Mouse (Mus musculus) stomach, embryonic 16.5 days (tissue): ENCODE data around the gene Pmpca. TPM values are rescaled to one million over a fixed set of nuclear protein-coding genes. Genes with fewer than 3 reads are reported as not detected.

ENCODE experiments used
- ATAC-seq: fragments of 200-750 bp; cut with Nextera tagmentation; 2 replicates; pipeline ENCODE4 v1.8.0; 2017; ENCODE audit warnings: moderate number of reproducible peaks, moderate TSS enrichment; ENCODE audit not compliant: insufficient read depth, low FRiP score
- H3K27ac ChIP-seq: fragments of 300-500 bp; sonication (generic); 2 replicates; pipeline ENCODE4 v1.5.1; 2014; ENCODE audit warnings: low read length
- H3K27me3 ChIP-seq: fragments of 300-500 bp; sonication (generic); 2 replicates; pipeline ENCODE4 v1.6.1; 2014; ENCODE audit warnings: low read length, control low read depth, mixed read lengths; ENCODE audit not compliant: control insufficient read depth, insufficient read depth
- H3K36me3 ChIP-seq: fragments of 300-500 bp; sonication (generic); 2 replicates; pipeline ENCODE4 v1.6.1; 2014; ENCODE audit warnings: low read length; ENCODE audit not compliant: control insufficient read depth, insufficient read depth
- H3K4me1 ChIP-seq: fragments of 300-500 bp; sonication (generic); 2 replicates; pipeline ENCODE4 v1.6.1; 2014; ENCODE audit warnings: low read length, control low read depth, mixed read lengths; ENCODE audit not compliant: control insufficient read depth, insufficient read depth
- H3K4me2 ChIP-seq: fragments of 300-500 bp; sonication (generic); 2 replicates; pipeline ENCODE4 v1.6.1; 2014; ENCODE audit warnings: low read depth, low read length, mixed read lengths
- H3K4me3 ChIP-seq: fragments of 300-500 bp; sonication (generic); replicated peaks from 2 replicates; pipeline ENCODE4 v1.5.1; 2014; ENCODE audit warnings: mild to moderate bottlenecking, low read length
- H3K9ac ChIP-seq: fragments of 300-500 bp; sonication (generic); 2 replicates; pipeline ENCODE4 v1.6.1; 2014; ENCODE audit warnings: low read length
- H3K9me3 ChIP-seq: fragments of 300-500 bp; sonication (generic); replicated peaks from 2 replicates; pipeline ENCODE4 v1.6.1; 2016; ENCODE audit warnings: low read length, control low read depth; ENCODE audit not compliant: control insufficient read depth
- whole genome bisulfite sequencing: fragments of 180-500 bp; shearing (Covaris S2); extraction: QIAGEN DNeasy Blood & Tissue Kit; methylation state at CpG from one replicate; pipeline ENCODE4 v1.1.7; 2014; 5-methylcytosine and 5-hydroxymethylcytosine counted together
- polyA plus RNA-seq: library from polyadenylated mRNA; unstranded; fragments of >200 nt; fragmentation: Nextera tagmentation; extraction: Ambion mirVana; gene quantifications from 2 replicates; pipeline ENCODE4 v1.2.1, GENCODE M21; 2015

Gene Pmpca
- polyA plus RNA-seq, 1 experiment from 2014 or later = 97.0 TPM

DNA sequence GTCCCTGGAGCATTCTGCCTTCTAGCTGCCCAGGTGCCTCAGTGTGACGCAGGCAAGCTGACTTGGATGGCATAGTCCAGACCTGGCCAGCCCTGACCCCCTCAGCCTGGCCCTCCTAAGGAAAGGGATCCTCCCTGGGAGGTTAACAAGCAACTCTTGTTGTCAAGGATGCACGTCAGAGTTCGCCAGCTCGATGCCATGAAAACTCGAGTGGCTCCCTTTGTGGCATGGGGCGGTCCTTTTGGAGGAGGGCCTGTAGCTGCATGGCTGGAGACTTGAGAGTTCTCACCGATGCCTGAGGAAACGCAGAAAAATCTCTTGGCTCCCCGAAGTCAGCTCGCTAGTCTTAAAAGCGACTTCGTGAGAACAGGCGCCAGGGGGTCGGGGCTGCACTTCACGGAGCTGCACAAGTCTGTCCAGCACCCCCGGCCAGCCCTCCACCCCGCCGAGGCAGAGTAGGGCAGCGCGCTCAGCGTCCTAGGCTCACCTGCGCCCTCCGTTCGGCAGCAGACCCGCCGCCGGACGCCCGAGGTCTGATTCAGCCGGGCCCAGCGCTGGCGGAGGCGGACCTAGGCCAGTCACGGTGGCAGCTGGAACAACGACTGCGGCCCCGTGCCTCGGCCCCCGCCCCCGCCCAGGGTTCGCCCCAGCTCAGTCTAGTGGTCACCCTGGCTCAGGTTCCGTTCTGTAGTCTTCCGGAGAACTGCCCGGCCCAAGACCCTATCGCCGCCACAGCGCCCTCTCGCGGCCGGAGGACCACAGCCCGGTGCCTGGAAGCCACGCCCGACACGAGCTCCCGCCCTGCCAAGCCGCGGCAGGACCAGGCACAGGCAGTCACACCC lies 19.6 kb downstream of the Pmpca start, which contains the start of gene Inpp5e:
TSS of gene Inpp5e (minus strand) at position 689 of the 842 bp plus-strand sequence.
- under 1% methylated on average over 57 of the region's 57 CpGs for WGBS

DNA sequence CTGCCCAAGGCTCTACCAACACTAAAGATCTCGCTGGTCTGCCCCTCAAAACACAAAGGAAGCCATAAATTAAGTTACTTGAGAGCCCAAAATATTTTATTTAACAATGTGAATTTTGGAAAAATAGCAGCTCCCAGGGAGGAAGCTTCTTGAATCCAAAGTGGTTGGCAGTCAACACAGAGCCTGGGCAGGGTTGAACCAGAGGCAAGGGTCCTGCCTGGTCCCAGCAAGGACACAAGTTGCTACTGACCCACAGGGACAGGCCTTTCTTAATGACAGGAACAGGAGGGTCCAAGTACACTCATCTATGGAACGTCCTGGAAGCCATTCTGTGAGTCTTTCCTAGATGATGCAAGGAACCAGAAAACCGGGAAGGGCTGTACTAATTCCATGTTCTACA lies 20.2 kb downstream of the Pmpca start:
- H3K4me1 ChIP-seq = peaks cover 21% of the 10 kb centered on the region
- H3K4me3 ChIP-seq = peak overlapping the region; percentile 92
- no peak overlapping the region for H3K9ac ChIP-seq
- H3K27me3 ChIP-seq = no peaks in the 10 kb centered on the region
- no peaks in the 10 kb centered on the region for H3K9me3 ChIP-seq
- ATAC-seq = no peak
- WGBS = 54% methylated on average over 3 of the region's 3 CpGs
- peak overlapping the region; percentile 29; the same call in 1 of the 2 replicates for H3K4me2 ChIP-seq
- H3K27ac ChIP-seq = no peak overlapping the region
- H3K36me3 ChIP-seq = no peaks in the 10 kb centered on the region

More for the DNA sequence above, 19.6 kb downstream of the Pmpca start, which contains the start of gene Inpp5e:
- Histone ChIP-seq H3K4me1 (peaks cover 21% of the 10 kb centered on the region), H3K27me3 (no peaks in the 10 kb centered on the region), H3K36me3 (no peaks in the 10 kb centered on the region), H3K9ac (peak within 1 kb of the TSS; percentile 94), H3K27ac (peak within 1 kb of the TSS; percentile 64), H3K4me3 (peak within 1 kb of the TSS; percentile 92), H3K9me3 (no peaks in the 10 kb centered on the region), H3K4me2 (peak within 1 kb of the TSS; percentile 94)
- peak; percentile 97 for ATAC-seq

DNA sequence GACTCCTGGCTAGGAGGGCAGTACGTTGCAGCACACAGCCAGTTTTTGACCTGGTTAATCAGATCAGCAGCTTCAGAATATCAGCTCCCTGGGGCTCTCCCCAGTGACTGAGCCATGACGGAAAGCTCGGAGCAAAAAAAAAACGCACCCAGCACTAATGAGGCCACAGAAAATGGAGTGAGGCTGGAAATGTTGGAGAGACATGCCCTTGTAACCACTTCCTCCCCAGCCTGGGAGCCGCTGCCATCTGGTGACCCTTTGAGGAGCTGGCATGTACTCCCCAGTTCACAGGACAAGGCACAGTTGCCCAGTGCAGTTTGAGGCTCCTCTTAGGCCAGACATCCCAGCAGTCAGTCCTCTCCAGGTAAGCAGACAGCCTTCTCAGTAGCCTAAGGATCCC lies 21.0 kb downstream of the Pmpca start:
- no peak overlapping the region for H3K9ac ChIP-seq
- ATAC-seq = no peak
- H3K4me1 ChIP-seq = peaks cover 21% of the 10 kb centered on the region
- peaks cover under 1% of the 10 kb centered on the region; the same call in 1 of the 2 replicates for H3K36me3 ChIP-seq
- 69% methylated on average over 5 of the region's 5 CpGs for WGBS
- H3K9me3 ChIP-seq = no peaks in the 10 kb centered on the region
- no peak overlapping the region for H3K4me3 ChIP-seq
- no peak overlapping the region for H3K27ac ChIP-seq
- H3K4me2 ChIP-seq = no peak overlapping the region
- H3K27me3 ChIP-seq = no peaks in the 10 kb centered on the region

DNA sequence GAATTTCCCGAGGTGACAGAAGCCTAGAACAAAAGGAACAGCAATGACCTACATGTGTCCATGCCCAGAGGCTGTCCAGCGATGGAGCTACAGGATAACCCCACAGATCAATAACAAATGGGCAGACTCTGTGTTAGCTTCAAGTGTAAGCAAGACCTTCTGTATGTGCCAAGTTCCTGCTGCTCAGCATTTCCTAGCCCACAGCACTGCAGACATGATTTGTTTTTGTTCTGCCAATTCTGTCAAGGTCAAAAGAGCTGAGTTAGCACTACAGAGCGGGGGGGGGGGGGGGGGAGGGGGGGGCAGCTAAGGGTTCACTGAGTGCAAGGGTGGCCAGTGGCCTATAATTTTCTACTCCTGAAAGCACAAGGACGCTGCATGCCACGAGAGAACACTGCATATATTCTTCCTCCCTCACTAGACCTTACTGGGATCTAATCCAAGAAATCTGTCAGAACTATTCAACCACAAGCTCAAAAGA lies 21.8 kb downstream of the Pmpca start:
- H3K4me2 ChIP-seq = no peak overlapping the region
- ATAC-seq = no peak
- H3K4me3 ChIP-seq = no peak overlapping the region
- no peaks in the 10 kb centered on the region for H3K9me3 ChIP-seq
- no peak overlapping the region for H3K27ac ChIP-seq
- H3K4me1 ChIP-seq = peaks cover 21% of the 10 kb centered on the region
- no peaks in the 10 kb centered on the region for H3K27me3 ChIP-seq
- H3K9ac ChIP-seq = no peak overlapping the region
- WGBS = 65% methylated on average over 4 of the region's 5 CpGs
- peaks cover 5% of the 10 kb centered on the region; the same call in 1 of the 2 replicates for H3K36me3 ChIP-seq

DNA sequence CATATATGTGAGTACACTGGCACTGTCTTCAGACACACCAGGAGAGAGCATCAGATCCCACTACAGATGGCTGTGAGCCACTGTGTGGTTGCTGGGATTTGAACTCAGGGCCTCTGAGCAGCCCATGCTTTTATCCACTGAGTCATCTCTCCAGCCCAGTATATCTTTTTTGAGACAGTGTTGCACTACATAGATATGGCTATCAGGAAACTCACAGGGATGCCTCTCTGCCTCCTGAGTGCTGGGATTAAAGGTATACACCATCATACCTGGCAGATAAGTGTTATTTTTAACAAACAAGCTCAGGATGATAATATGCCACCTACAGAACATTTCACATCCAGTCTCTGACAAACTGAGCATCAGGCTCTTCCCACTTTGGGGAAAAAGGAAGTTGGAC lies 27.9 kb downstream of the Pmpca start:
- H3K27ac ChIP-seq = no peak overlapping the region
- no peak for ATAC-seq
- no peak overlapping the region for H3K4me2 ChIP-seq
- H3K27me3 ChIP-seq = no peaks in the 10 kb centered on the region
- H3K9me3 ChIP-seq = no peaks in the 10 kb centered on the region
- no peaks in the 10 kb centered on the region for H3K4me1 ChIP-seq
- H3K36me3 ChIP-seq = peaks cover 23% of the 10 kb centered on the region
- no peak overlapping the region for H3K4me3 ChIP-seq
- H3K9ac ChIP-seq = no peak overlapping the region

DNA sequence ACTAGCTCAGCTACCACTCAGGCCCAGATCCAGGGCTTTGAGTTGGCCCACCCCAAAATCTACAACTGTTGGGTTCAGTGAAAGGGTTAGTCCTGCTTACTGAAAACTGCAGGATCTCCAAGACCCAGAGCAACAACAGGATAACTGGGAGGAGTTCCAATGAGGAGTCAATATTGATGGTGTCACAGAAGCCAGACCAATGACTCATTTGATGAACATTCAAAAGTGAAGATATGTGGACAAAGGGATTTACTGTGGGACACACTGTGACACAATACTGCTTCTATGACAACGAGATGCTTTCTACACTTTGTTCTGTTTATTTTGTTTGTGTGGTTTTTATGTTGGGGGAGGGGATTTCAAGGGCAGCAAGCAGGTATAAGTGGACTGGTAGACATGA lies 29.0 kb downstream of the Pmpca start:
- H3K4me3 ChIP-seq = no peak overlapping the region
- no peak for ATAC-seq
- no peak overlapping the region for H3K4me2 ChIP-seq
- no peaks in the 10 kb centered on the region for H3K9me3 ChIP-seq
- no peak overlapping the region for H3K27ac ChIP-seq
- H3K4me1 ChIP-seq = no peaks in the 10 kb centered on the region
- no peaks in the 10 kb centered on the region for H3K27me3 ChIP-seq
- 95% methylated on average over 1 of the region's 1 CpGs for WGBS
- H3K9ac ChIP-seq = no peak overlapping the region
- peaks cover 24% of the 10 kb centered on the region for H3K36me3 ChIP-seq

DNA sequence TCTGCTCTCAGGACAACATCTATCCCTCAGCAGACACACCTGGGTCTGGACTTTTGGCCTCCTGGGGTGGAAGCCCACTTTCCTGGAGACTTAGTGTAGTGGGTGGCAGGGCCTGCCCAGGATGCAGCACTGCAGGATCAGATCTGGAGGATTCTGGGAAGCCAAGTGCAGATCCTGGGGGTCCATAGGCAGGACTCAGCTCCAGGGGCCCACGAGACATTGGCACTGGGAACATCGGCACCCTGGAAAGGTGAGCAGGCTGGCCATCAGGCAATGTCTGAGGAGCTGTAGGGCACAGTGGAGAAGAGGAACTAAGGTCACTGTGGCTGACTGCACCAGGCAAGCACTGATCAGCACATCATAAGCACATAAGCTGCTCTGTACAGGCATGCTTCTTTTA lies 32.8 kb downstream of the Pmpca start:
- no peak overlapping the region for H3K4me2 ChIP-seq
- ATAC-seq = no peak

DNA sequence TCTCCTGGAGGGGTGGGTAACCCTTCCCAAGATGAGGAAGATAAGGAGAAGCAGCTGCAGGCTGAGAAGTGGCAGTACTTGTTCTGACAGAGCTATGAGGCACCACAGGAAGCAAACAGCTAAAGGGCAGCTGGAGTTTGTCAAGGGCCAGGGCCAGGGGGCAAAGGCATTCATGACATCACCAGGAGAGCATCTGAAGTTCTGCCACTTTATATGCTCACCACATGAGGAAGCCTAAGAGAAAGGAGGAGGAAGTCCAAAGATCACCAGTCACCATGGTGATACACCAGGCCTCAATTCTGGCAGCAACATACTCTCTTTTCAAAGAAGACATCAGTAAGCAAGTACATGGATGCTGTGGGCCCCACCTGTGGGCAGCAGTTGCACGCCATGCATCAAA lies 33.9 kb downstream of the Pmpca start:
- no peak overlapping the region for H3K4me3 ChIP-seq
- no peaks in the 10 kb centered on the region for H3K9me3 ChIP-seq
- H3K4me1 ChIP-seq = no peaks in the 10 kb centered on the region
- H3K27me3 ChIP-seq = no peaks in the 10 kb centered on the region
- H3K27ac ChIP-seq = no peak overlapping the region
- H3K9ac ChIP-seq = no peak overlapping the region
- H3K4me2 ChIP-seq = no peak overlapping the region
- no peak for ATAC-seq
- 84% methylated on average over 1 of the region's 1 CpGs for WGBS
- peaks cover 42% of the 10 kb centered on the region for H3K36me3 ChIP-seq

More for the DNA sequence above, 32.8 kb downstream of the Pmpca start:
- peaks cover 42% of the 10 kb centered on the region for H3K36me3 ChIP-seq
- 94% methylated on average over 2 of the region's 2 CpGs for WGBS
- no peak overlapping the region for H3K9ac ChIP-seq
- no peaks in the 10 kb centered on the region for H3K4me1 ChIP-seq
- H3K9me3 ChIP-seq = no peaks in the 10 kb centered on the region
- no peak overlapping the region for H3K27ac ChIP-seq
- no peaks in the 10 kb centered on the region for H3K27me3 ChIP-seq
- H3K4me3 ChIP-seq = no peak overlapping the region

DNA sequence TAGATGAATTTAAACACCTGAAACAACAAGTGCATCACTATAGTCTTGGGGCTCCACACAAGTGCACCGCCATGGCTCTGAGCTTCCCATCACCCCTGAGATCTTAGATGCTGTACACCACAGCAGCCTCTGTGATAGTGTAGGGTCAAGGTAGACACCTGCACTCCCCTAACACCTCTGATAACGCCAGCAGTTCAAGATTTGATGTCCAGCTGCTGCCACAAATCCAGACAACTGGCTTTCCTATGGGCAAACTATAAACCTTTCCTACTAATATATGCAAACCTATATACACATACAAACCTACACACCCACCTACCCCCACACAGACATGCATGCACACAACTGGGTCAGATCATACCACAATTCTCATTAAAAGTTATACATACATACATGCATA lies 35.4 kb downstream of the Pmpca start:
- peaks cover 49% of the 10 kb centered on the region for H3K36me3 ChIP-seq
- no peak for ATAC-seq

More for the DNA sequence above, 35.4 kb downstream of the Pmpca start:
- H3K27me3 ChIP-seq = no peaks in the 10 kb centered on the region
- no peak overlapping the region for H3K4me3 ChIP-seq
- no peaks in the 10 kb centered on the region for H3K4me1 ChIP-seq
- no peak overlapping the region for H3K27ac ChIP-seq
- H3K4me2 ChIP-seq = no peak overlapping the region
- 92% methylated on average over 2 of the region's 2 CpGs for WGBS
- no peaks in the 10 kb centered on the region for H3K9me3 ChIP-seq
- no peak overlapping the region for H3K9ac ChIP-seq
